Mouse (Mus musculus): ENCODE measurements around the gene Tent5b.

The Tent5b gene

DNA sequence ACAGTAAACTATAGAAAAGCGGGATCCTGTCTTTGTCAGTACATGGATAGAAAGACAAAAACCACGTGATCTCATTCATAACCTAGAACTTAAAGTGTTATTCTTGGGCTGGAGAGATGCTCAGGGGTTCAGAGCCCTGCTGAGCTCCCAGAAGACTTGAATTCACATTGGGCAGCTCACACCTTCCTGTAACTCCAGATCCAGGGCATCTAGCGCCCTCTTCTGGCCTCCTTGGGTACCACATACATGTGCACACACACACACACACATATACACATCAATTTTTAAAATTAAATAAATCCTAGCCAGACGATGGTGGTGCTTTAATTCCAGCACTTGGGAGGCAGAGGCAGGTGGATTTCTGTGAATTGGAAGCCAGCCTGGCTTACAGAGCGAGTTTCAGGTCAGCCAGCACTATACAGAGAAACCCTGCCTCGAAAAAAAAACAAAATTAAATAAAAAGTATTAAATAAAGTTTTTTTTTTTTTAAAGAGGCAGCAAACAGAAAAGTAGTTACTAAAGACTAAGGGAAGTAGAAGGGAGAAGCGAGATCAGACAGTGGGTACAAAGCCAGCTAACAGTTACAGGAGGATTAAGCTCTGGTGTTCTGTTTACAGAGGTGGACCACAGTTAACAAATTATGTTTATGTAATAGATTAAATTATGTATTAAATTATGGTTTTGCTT is 8.7 kb upstream of the Tent5b start:
- no peak for DNase-seq

DNA sequence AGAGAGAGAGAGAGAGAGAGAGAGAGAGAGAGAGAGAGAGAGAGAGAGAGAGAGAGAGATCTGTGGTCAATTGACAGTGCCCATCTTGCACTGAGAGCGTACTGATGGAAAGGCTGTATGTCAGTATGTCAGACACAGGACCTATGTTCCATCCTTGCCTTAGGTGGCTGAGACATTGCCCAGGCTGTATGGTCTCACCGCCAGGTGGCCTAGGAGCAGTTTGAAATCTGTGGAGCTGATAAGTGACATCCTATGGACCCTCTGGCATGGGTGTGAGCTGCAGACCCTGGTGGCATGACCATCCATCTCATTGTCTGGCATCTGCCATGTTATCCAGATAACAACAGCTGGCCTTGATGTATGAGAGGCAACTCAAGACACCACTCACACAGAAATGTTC is 6.1 kb upstream of the Tent5b start:
- no peak for DNase-seq

DNA sequence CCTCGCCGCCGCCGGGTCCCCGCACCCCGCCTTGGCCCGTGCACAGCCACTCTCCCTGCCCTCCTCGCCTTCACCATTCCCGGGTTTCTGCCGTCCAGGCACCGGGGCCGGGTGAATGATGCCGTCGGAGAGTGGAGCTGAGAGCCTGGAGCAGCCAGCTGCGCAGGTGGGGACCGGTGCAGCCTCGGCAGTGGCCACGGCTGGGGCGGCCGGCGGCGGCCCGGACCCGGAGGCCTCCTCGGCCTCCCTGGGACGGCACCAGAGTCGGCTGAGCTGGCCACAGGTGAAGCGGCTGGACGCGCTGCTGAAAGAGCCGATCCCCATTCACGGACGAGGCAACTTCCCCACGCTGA is 229 bp downstream of the Tent5b start:
- no peak for DNase-seq

DNA sequence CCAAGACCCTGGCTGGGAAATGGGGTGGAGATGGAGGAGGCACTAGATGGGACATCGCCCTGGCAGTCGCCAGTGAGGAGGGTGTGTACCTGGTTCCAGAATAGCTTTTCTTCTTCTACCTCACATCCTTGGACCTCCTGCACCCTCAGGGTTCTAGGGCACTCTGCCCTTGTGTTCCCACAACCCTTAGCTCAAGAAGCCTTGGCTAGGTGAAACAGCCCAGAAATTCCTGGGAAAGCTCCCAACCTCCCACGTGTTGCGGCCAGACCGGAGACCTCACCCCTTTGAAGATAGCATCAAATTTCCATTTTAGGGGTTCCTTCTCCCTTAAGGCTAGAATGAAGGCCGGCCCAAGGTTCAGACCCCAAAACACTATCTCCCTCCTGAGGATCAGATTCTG is 822 bp downstream of the Tent5b start:
- DNase-seq, result no peak

DNA sequence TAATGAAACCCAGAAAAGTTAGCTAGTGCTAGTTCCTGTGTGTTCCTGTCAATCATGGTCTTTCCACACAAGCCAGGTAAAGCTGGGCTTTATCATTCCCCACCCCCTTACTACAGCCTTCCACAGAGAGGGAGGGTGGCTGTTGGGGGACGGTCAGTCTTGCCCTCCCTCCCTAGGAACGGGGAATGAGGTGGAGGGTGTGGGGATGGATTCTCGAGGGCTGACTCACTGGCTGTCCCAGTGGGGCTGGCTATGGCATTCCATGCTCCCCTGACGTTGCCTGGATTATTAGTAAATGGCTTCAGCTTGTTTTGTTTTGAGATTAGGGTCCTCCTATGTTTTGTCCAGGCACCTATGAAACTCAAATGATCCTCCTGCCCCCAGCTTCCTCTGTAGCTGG is 1.6 kb downstream of the Tent5b start:
- DNase-seq, result no peak

DNA sequence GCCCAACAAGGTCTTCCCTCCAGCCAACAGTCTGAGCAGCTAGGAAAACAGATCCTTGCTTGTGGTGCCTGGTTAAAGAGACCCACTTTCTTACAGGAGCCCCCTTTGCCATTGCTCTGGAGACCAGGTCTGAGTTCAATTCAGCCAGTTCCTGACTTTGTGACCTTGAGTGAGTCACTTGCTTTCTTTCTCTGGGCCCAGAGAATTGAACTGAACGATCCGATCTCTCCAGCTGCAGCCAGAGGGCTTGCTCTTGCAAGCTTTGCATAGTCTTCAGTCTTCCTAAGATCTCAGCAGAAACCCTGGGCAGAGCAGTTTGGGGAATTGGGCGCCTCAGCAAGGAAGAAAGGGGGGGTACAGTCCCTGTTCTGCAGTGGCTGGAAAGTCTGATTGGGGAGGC is 2.5 kb downstream of the Tent5b start:
- no peak for DNase-seq

DNA sequence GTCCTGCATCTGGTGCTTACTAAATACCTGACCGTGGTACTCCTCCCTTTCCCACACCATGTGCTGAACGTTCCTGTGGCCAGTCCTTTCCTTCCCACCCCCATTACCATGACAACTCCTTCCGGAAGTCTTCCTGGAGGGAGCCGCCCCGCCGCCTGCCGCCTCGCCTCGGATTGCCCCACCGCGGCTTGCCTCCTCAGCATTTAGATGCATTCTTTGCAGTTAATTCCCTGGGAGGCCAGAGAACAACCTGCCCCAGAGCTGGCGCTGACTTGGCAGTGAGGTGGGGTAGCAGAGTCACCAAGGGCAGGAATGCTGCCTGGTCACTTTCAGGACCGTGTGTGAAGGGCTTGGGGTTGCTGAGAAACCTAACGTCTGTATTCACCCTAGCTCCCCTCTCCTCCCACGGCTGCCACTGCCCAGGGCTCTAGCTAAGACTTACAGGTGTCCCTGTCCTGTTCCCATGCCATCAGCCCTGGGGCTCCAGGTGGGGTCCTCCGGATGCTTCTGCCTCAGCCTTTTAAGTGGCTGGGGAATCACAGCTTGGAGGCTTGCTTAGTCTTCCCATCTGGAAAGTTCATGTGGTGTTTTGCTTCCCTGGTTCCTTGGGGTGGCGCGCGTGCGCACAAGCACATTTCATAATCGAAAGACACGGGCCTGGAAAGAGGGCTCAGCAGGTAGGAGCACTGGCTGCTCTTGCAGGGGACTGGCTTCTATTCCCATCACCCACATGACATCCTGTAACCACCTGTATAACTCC is 4.5 kb downstream of the Tent5b start:
- DNase-seq, result peak; percentile 69 to 83

DNA sequence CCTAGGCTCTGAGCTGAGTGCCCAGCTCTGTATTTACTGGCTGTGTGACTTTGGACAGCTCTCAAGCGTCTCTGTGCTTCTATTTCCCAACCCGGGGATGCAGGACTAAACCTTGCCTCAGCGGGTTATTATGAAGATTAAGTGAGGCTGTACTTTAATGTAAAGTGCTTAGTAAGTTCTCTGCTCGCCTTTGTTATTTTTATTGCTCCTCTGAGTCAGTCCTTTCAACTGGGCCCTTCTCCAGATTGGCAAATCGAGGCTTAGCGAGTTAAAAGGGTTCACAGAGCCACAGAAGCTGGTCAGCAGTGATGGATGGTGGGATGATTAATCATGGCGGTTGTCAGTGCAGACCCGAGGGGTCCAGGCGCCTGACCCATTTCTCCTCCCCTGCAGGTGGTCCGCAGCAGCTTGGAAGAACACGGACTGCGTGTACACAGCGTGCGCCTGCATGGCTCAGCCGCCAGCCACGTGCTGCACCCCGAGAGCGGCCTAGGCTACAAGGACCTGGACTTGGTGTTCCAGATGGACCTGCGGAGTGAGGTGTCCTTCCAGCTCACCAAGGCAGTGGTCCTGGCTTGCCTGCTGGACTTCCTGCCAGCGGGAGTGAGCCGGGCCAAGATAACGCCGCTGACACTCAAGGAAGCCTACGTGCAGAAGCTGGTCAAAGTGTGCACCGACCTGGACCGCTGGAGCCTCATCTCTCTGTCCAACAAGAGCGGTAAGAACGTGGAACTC is 5.9 kb downstream of the Tent5b start:
- no peak for DNase-seq

DNA sequence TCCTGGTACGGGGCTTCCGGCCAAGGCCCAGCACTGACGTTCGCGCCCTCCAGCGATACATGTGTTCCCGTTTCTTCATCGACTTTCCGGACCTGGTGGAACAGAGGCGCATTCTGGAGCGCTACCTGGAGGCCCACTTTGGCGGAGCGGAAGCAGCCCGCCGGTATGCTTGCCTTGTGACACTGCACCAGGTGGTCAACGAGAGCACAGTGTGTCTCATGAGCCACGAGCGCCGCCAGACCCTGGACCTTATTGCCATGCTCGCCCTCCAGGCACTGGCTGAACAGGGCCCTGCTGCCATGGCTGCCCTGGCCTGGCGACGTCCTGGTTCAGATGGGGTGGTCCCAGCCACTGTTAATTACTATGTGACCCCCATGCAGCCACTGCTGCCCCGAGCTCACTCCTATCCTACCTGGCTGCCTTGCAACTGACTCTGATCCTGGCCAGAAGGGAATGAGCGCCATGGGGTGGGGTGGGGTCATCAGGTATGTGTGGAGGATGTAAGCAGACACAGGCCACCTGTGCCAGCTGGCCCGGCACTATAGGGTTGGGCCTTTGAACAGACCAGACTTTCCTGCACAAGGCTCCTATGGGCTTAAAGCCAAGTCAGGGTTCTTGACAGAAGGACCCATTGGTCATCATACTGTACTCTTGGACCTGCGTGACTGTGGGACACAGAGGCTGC is 6.9 kb downstream of the Tent5b start:
- DNase-seq, result no peak

DNA sequence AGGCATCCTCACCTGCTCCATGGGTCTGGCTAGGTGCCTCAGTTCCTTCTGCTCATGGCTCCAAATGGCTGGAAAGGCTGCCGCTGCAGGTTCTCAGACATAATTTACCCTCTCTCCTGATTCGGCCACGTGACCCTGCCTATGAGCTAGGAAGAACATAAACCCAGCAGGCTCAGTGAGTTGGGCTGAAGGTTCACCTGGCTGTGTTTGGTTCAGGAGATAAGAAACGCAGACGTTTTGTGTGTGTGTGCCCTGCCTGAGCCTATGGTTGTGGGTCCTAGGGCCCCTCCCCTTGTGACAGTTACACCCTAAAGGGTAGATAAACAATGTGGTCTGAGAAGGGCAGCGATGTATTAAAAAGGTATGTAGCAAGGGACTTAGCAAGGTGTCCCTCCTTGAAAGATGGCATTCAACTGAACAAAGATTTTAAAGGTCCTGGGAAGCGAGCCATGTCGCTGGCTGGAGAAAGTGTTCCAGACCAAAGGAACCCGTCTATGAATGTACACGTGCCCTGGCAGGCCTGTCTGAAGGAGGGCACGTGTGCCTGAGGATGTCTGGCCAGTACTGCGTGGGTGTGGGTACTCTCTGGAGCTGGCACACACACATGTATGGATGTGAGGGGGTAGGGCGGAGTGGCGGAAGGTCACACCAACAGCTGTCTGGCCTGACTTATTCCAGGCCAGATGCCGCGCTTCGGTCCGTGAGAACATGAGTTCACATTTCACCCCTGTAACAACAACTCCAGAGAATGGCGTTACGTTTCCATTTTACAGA is 8.9 kb downstream of the Tent5b start:
- no peak for DNase-seq

DNA sequence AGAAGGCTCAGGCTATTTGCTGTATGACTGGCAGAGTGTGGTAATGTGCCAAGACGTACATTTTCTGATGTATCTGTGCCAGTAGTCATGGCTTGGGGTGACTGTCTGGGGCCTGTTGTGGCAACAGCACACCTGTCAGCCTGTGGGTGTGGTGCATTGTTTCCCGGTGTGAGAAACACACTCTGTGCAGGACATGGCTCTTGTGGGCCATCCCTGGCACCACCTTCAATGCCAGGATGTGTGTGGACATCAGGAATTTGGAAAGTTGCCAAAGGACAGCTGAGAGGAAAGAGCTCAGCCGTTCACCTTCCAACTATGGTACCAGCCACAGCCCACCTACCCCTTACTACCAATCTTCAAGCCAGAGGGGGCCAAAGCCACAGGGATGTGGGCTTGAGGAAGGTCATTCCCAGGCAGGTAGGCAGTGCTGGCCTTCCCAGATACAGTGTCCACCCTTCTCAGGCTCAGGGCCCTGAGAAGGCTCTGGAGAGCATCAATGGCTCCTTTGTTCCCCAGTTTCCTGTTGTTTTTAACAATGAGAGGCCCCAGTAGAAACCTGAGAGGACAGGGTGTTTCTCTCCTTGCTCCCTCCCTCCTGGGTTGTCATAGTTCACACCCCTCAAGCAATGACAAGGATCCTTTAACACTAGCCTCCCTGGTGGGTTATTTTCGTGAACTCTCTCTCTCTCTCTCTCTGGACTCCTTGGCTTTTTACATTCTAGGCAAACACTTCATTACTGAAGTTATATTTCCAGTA is 9.7 kb downstream of the Tent5b start:
- DNase-seq, result no peak

DNA sequence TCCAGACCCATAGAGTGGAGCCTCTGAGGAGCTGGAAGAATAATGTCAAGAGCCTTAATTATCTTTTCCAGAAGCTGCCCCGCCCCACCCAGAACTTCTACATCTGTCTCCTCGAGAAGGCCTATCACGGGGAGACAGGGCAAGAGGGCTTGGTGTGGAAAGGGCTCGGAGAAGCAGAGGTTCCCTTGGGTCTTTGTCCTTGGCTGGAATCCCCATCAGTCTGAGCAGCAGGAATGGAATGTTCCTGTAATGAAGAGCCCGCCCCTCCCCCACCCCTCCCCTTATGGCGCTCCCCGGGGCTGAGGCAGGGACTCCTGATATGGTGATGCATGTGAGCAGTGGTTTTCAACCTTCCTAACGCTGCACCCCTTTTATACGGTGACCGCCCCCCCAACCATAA is 11.9 kb downstream of the Tent5b start:
- no peak for DNase-seq

DNA sequence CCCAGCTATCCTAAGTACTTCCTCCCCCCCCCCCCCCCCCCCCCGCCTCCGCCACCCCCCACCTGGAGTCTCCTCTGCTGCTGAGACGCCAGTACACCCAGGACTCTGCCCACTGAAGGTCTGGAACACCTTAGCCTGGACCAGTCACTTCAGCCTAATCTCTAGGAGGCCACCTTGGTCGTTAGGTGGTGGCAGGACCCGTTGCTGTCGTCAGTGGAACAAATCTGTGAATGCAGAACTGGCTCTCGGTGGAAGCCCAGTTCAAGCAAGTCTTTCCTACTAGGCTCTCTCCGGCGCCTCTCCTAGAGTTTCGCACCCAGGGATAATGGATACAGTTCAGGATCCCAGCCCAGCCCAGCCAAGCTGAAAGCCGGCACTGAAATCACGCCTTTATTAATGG is 14.0 kb downstream of the Tent5b start:
- DNase-seq, result peak; percentile 30 to 47

DNA sequence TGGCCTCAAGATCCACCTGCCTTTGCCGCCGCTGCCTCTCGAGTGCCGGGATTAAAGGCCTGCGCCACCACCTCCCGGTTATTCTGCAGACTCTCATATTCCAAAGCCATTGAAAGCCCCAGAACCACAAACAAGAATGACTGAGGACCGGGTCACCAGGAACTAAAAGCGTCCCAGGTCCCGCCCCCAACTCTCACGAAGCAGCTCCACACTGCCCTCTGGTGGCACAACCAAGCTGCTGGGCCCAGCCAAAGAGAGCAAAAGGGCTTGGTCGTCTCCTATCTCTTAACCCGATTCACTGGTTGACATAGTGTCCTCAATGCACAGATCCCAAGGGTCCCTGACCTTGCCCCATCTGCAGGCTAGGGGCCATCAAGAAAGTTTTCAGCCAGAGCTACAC is 14.5 kb downstream of the Tent5b start:
- DNase-seq, result peak; percentile 95 to 96

DNA sequence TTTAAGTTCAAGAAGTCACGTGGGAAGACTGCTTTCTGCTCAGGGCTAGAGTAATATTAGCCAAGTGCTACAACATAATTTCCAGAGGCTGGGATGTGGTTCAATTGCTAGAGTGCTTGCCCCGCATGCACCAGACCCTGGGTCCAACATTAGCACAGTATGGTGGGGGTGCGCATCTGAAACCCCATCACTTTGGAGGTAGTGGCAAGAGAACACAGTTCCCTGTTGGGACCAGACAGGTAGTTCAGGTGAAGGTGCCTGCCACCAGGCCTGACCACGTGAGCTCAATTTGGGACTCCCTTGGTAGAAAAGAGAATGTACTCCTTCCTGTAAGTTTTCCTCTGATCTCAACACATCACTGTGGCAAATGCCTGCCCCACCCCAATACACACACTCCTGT is 14.9 kb downstream of the Tent5b start:
- DNase-seq, result no peak

DNA sequence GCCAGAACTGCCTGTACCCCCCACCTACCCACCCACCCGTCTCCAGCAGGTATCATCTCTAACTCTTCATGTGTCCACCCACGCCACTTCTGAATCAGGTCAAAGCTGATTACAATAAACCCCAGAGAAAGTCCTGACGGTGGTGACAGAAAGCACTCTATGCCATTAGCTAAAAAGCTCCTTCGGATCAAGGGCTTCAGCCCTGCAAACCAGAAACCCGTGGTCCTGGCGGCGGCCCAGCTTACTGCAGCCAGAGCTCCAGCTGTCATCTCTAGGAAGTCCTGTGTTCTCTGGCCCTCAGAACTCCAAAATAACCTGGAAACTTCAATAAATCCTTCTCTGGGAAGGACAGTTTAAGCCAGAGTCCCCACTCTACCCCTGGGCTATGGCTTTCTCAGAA is 15.8 kb downstream of the Tent5b start:
- DNase-seq, result peak; percentile 72 to 76

DNA sequence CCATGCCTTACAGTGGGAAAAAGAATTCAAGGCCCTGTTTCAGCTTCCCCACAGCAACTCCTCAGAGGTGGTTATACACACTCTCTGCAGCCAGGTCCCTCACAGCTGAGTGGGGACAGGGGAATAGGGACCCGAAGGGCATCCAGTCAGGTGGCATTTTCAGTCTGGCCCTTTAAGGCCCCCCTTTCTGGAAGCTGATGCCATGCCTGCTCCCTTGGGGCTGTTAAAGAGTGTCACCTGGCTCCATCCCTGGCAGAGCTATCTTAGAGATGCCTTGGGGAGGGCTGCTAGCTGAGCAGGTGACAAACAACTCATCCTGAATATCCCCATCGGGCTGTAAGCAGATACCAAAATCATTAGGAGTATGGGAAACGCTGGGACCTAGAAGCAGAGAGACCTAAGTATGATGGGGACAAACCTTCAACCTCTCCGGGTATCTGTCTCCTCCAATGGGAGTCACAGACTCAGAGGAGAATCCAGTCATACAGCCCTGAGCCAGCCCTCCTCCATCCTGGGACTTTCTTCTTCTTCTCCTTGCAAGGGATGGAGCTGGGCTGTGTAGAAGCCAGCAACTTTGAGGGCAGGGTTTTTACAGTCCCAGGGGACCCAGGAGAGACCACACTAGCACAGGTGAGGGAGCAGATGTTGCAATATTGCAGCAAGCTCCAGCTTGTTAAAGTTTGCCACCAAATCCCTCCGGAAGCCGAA is 17.0 kb downstream of the Tent5b start:
- DNase-seq, result no peak

DNA sequence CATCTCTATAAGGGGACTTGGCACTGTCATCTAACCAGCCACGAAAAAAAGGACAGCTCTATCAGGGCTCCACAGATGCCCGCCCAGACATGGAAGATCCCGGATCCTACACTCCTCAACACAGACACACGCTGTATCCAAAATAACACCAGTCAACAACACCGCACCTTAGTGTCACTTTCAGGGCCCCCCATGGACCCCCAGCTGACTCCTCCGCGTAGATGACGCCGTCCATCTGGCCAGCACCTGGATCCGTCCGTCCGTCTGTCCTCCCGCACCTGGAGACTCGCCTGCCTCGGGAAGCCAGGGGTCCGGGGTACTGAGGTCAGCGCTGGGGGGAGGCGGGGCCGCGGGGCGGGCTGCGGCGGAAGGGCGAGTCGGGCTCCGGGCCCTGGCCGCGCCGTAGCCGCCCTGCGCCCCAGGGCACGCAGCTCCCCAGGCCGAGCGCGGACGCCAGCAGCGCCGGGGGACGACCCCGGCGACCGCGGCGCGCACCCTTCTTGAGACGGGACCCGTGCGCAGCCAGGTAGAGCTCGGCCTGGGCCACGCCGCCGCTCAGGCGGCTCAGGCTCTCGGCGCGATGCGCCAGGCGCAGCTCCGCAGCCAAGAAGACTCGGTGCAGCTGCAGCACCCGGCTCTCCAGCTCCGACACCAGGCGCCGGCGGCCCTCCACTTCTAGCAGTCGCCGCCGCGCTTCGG is 17.7 kb downstream of the Tent5b start:
- DNase-seq, result peak; percentile 51 to 63

DNA sequence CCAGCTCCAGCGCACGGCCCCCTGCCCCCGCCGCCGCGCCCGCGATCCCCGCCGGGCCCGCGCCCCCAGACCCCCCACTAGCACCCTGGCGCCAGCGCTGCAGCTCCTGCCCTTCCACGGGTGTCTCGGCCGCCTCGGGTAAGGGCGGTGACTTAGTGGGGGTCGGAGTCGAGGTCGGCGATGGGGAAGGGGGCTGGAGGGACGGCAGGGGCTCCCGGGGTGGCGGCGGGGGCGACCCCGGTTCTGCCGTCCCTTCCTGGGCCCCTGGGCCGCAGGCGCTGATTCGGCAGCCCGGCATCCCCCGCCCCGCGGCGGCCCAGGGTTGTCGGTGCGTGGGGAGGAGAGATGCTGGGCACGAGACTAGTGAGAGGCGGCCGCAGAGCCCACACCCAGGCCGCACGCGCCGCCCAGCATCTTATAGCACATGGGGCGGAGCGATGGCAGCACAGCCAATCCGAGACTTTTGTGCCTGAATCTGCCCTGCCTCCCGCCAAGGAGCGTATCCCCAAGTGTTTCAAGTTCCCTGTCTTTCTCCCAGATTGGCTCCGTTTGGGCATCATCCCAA is 18.3 kb downstream of the Tent5b start, which contains the start of gene Trnp1:
Trnp1 (minus strand) TSS at position 391 of the 565 bp plus-strand sequence.
- DNase-seq, result peak; percentile 78 to 85

DNA sequence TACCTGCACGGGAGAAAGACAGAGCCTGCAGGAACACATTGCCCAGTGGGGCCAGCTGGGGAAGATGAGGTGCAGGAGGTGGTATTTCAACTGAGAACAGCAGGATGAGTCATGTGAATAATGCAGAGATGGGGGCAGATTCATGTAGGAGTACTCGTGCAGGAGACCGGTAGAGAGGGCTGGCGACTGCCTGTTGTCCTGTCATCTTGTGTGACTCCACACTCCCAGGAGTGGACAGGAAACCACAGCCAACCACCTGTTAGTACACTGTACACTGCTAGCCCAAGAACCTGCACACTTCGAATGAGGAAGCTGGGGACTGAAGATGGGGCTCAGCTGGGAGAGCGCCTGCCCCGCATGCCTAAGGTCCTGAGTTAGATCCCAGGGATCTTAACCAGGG is 21.6 kb downstream of the Tent5b start:
- no peak for DNase-seq
